16 mouse cellular contexts compared by ENCODE assay signal in genomic region chr16:8663606-8664539, GRCm38 (mm10). TPM values are rescaled to one million over a fixed set of nuclear protein-coding genes. Genes with fewer than 3 reads are reported as not detected.
DNase-seq lines count a peak whose midpoint lies in the region; ATAC-seq and TF ChIP-seq lines count a peak whose summit lies in the region.
"Had no signal": no experiment of that assay in that cellular context is flagged by ENCODE, and none has a peak within 500 bp of the region (broad histone marks: within the 10 kb centered on the region; RNA-seq: fewer than 3 reads in every experiment).

No protein-coding gene starts in this region.

- H3K4me2 ChIP-seq in forebrain, postnatal 0 days (ENCODE audit: low read depth): no peak overlapping the region
- H3K4me2 ChIP-seq in forebrain, embryonic 14.5 days (ENCODE audit: low read length): no peak overlapping the region
- H3K4me2 ChIP-seq in midbrain, postnatal 0 days (ENCODE audit: low read depth, low read length, poor library complexity, severe bottlenecking): no peak overlapping the region
- H3K4me2 ChIP-seq in midbrain, embryonic 15.5 days: no peak overlapping the region
- H3K4me2 ChIP-seq: liver, embryonic 11.5 days had no signal

- no peak overlapping the region for H3K27ac ChIP-seq in forebrain, postnatal 0 days (ENCODE audit: low read depth, low read length)
- no peak overlapping the region for H3K27ac ChIP-seq in forebrain, embryonic 14.5 days (ENCODE audit: low read depth, low read length)
- peak overlapping the region; percentile 62 for H3K27ac ChIP-seq in kidney, adult 2 months (ENCODE audit: insufficient read depth, low read depth, low read length)
- H3K27ac ChIP-seq in midbrain, postnatal 0 days (ENCODE audit: low read depth, low read length): peak overlapping the region; percentile 8
- no peak overlapping the region for H3K27ac ChIP-seq in midbrain, embryonic 15.5 days

- H3K4me3 ChIP-seq in forebrain, postnatal 0 days (ENCODE audit: low read depth, low read length): no peak overlapping the region
- H3K4me3 ChIP-seq in forebrain, embryonic 14.5 days (ENCODE audit: low read depth, low read length): no peak overlapping the region
- no peak overlapping the region for H3K4me3 ChIP-seq in kidney, adult 2 months (ENCODE audit: insufficient read depth, low read depth, low read length)
- no peak overlapping the region for H3K4me3 ChIP-seq in midbrain, postnatal 0 days (ENCODE audit: low read depth, low read length)
- no peak overlapping the region for H3K4me3 ChIP-seq in midbrain, embryonic 15.5 days

- no peak for DNase-seq in forebrain, postnatal 0 days
- no peak for DNase-seq in forebrain, embryonic 14.5 days (ENCODE audit: low spot score)
- peak; percentile 73 for DNase-seq in kidney, adult 2 months
- no peak for DNase-seq in kidney, postnatal 4 days
- DNase-seq in midbrain, postnatal 0 days (ENCODE audit: low spot score): peak; percentile 57
- peak; percentile 42 to 59 for DNase-seq in layer of hippocampus, postnatal 10 days (ENCODE audit: low spot score in 2 of 2)
- no peak for DNase-seq in embryo, embryonic 10.5 days (ENCODE audit: low spot score)
- DNase-seq: cerebellum, postnatal 36 days; spleen, adult 18-20 months; thymus, adult 2 months had no signal

- 79% methylated on average over 24 of the region's 24 CpGs for WGBS in forebrain, postnatal 0 days
- 84% methylated on average over 24 of the region's 24 CpGs for WGBS in forebrain, embryonic 14.5 days
- WGBS in kidney, adult 2 months: 53% methylated on average over 24 of the region's 24 CpGs
- WGBS in midbrain, postnatal 0 days: 78% methylated on average over 24 of the region's 24 CpGs
- 78% methylated on average over 24 of the region's 24 CpGs for WGBS in midbrain, embryonic 15.5 days

- peak; percentile 50; the same call in 1 of the 2 replicates for ATAC-seq in forebrain, postnatal 0 days
- ATAC-seq in forebrain, embryonic 14.5 days: no peak
- no peak; the same call in 1 of the 2 replicates for ATAC-seq in midbrain, postnatal 0 days (ENCODE audit: low FRiP score)
- no peak for ATAC-seq in midbrain, embryonic 15.5 days (replicated peaks)
- ATAC-seq: activated CD4-positive, CD25-positive, alpha-beta regulatory T cell, adult 4 months had no signal

- no peak for TF ChIP-seq POLR2A in kidney, adult 2 months (IDR thresholded peaks at IDR 0.05; ENCODE audit: low read depth, low read length)

- no peak overlapping the region for H3K9ac ChIP-seq in forebrain, postnatal 0 days
- no peak overlapping the region for H3K9ac ChIP-seq in forebrain, embryonic 14.5 days (ENCODE audit: low read length)
- H3K9ac ChIP-seq in midbrain, postnatal 0 days (replicated peaks; ENCODE audit: low read length, poor library complexity, severe bottlenecking): no peak overlapping the region
- no peak overlapping the region for H3K9ac ChIP-seq in midbrain, embryonic 15.5 days

- H3K9me3 ChIP-seq in forebrain, postnatal 0 days (ENCODE audit: low read length): no peaks in the 10 kb centered on the region
- no peaks in the 10 kb centered on the region for H3K9me3 ChIP-seq in forebrain, embryonic 14.5 days (replicated peaks; ENCODE audit: control insufficient read depth, low read length)
- no peaks in the 10 kb centered on the region for H3K9me3 ChIP-seq in midbrain, postnatal 0 days (ENCODE audit: low read length)
- no peaks in the 10 kb centered on the region for H3K9me3 ChIP-seq in midbrain, embryonic 15.5 days

- no peak for TF ChIP-seq CTCF in forebrain, postnatal 0 days (IDR thresholded peaks at IDR 0.05; ENCODE audit: low read depth)
- no peak for TF ChIP-seq CTCF in kidney, adult 2 months (conservative IDR thresholded peaks at IDR 0.05; ENCODE audit: insufficient read depth, insufficient read length, low read depth, low read length)
- TF ChIP-seq CTCF in midbrain, postnatal 0 days (IDR thresholded peaks at IDR 0.05): no peak

- peaks cover 46% of the 10 kb centered on the region for H3K36me3 ChIP-seq in forebrain, postnatal 0 days (ENCODE audit: insufficient read depth)
- H3K36me3 ChIP-seq in forebrain, embryonic 14.5 days (ENCODE audit: control insufficient read depth, insufficient read depth, low read length): peaks cover 46% of the 10 kb centered on the region
- H3K36me3 ChIP-seq in kidney, adult 2 months (ENCODE audit: control insufficient read depth, insufficient read depth, low read length): no peaks in the 10 kb centered on the region
- peaks cover 38% of the 10 kb centered on the region for H3K36me3 ChIP-seq in midbrain, postnatal 0 days (ENCODE audit: insufficient read depth, low read length)
- peaks cover 16% of the 10 kb centered on the region for H3K36me3 ChIP-seq in midbrain, embryonic 15.5 days (replicated peaks)

- H3K27me3 ChIP-seq in forebrain, postnatal 0 days (ENCODE audit: insufficient read depth, low read length): no peaks in the 10 kb centered on the region
- H3K27me3 ChIP-seq in forebrain, embryonic 14.5 days (replicated peaks; ENCODE audit: control insufficient read depth, insufficient read depth, low read length): no peaks in the 10 kb centered on the region
- H3K27me3 ChIP-seq in kidney, adult 2 months (replicated peaks; ENCODE audit: control insufficient read depth, insufficient read depth, low read length): no peaks in the 10 kb centered on the region
- H3K27me3 ChIP-seq in midbrain, postnatal 0 days (ENCODE audit: insufficient read depth, low read length): no peaks in the 10 kb centered on the region
- H3K27me3 ChIP-seq in midbrain, embryonic 15.5 days (replicated peaks): no peaks in the 10 kb centered on the region

- H3K4me1 ChIP-seq in forebrain, postnatal 0 days (ENCODE audit: insufficient read depth): 0 out of 2 replicates have a peak, but pooled peaks cover 6% of the 10 kb centered on the region
- H3K4me1 ChIP-seq in forebrain, embryonic 14.5 days (ENCODE audit: control insufficient read depth, insufficient read depth, low read length): peaks cover 5% of the 10 kb centered on the region; the same call in 1 of the 2 replicates
- peaks cover 14% of the 10 kb centered on the region for H3K4me1 ChIP-seq in kidney, adult 2 months (ENCODE audit: control insufficient read depth, insufficient read depth, low read length)
- H3K4me1 ChIP-seq in midbrain, postnatal 0 days (ENCODE audit: insufficient read depth, low read length): peaks cover 3% of the 10 kb centered on the region; the same call in 1 of the 2 replicates
- H3K4me1 ChIP-seq in midbrain, embryonic 15.5 days: peaks cover 33% of the 10 kb centered on the region

RNA-seq across cellular contexts. Expression of gene Carhsp1, which starts 8.1 kb away (rescaled TPM):
- 144 and 155 TPM in 2 replicates for total RNA-seq in forebrain, postnatal 0 days (2014; rRNA removed)
- 135 and 142 TPM in 2 replicates for polyA plus RNA-seq in forebrain, postnatal 0 days (2015; fragmentation: Nextera tagmentation; extraction: Ambion mirVana)
- 84.0 and 95.0 TPM in 2 replicates for polyA plus RNA-seq in forebrain, embryonic 14.5 days (2014; fragmentation: Nextera tagmentation; extraction: Ambion mirVana)
- polyA plus RNA-seq in kidney, adult 2 months (2012; rRNA removed): 55.0 and 56.1 TPM in 2 replicates
- total RNA-seq in midbrain, postnatal 0 days (2014; rRNA removed): 117 and 124 TPM in 2 replicates
- 98.5 and 100 TPM in 2 replicates for polyA plus RNA-seq in midbrain, postnatal 0 days (2015; fragmentation: Nextera tagmentation; extraction: Ambion mirVana)
- polyA plus RNA-seq in midbrain, embryonic 15.5 days (2015; fragmentation: Nextera tagmentation; extraction: Ambion mirVana): 187 and 207 TPM in 2 replicates
- 10 to 100 TPM; 21.8 to 22.1 TPM for total RNA-seq in layer of hippocampus, postnatal 10 days (2021)

RNA-seq across cellular contexts. Expression of gene Gm5767, which starts 16.7 kb away (rescaled TPM):
- total RNA-seq in forebrain, postnatal 0 days (2014; rRNA removed): not detected in 2 replicates
- not detected in 2 replicates for polyA plus RNA-seq in forebrain, postnatal 0 days (2015; fragmentation: Nextera tagmentation; extraction: Ambion mirVana)
- not detected in 2 replicates for polyA plus RNA-seq in forebrain, embryonic 14.5 days (2014; fragmentation: Nextera tagmentation; extraction: Ambion mirVana)
- polyA plus RNA-seq in kidney, adult 2 months (2012; rRNA removed): 0.56 and 0.64 TPM in 2 replicates
- not detected in 2 replicates for total RNA-seq in midbrain, postnatal 0 days (2014; rRNA removed)
- not detected in 2 replicates for polyA plus RNA-seq in midbrain, postnatal 0 days (2015; fragmentation: Nextera tagmentation; extraction: Ambion mirVana)
- polyA plus RNA-seq in midbrain, embryonic 15.5 days (2015; fragmentation: Nextera tagmentation; extraction: Ambion mirVana): 0.31 and 0.40 TPM in 2 replicates
- total RNA-seq in layer of hippocampus, postnatal 10 days (2021): not detected
- total RNA-seq: ES-E14; megakaryocyte-erythroid progenitor cell, adult 5-6 weeks had no signal
- polyA plus RNA-seq: activated CD4-positive, CD25-positive, alpha-beta regulatory T cell, adult 4 months; frontal cortex, adult 2 months; liver, embryonic 11.5 days had no signal

RNA-seq across cellular contexts. Expression of gene Tmem186, which starts 26.4 kb away (rescaled TPM):
- 19.3 and 22.9 TPM in 2 replicates for total RNA-seq in forebrain, postnatal 0 days (2014; rRNA removed)
- polyA plus RNA-seq in forebrain, postnatal 0 days (2015; fragmentation: Nextera tagmentation; extraction: Ambion mirVana): 11.7 and 16.3 TPM in 2 replicates
- 14.8 TPM in 2 replicates for polyA plus RNA-seq in forebrain, embryonic 14.5 days (2014; fragmentation: Nextera tagmentation; extraction: Ambion mirVana)
- polyA plus RNA-seq in kidney, adult 2 months (2012; rRNA removed): 13.4 and 13.8 TPM in 2 replicates
- total RNA-seq in midbrain, postnatal 0 days (2014; rRNA removed): 18.6 and 22.1 TPM in 2 replicates
- 16.1 and 17.6 TPM in 2 replicates for polyA plus RNA-seq in midbrain, postnatal 0 days (2015; fragmentation: Nextera tagmentation; extraction: Ambion mirVana)
- 25.3 and 25.7 TPM in 2 replicates for polyA plus RNA-seq in midbrain, embryonic 15.5 days (2015; fragmentation: Nextera tagmentation; extraction: Ambion mirVana)
- total RNA-seq in layer of hippocampus, postnatal 10 days (2021): 10 to 100 TPM; 10.9 to 11.1 TPM

RNA-seq across cellular contexts. Expression of gene Pmm2, which starts 26.4 kb away (rescaled TPM):
- total RNA-seq in forebrain, postnatal 0 days (2014; rRNA removed): 32.0 and 36.5 TPM in 2 replicates
- 24.6 and 27.3 TPM in 2 replicates for polyA plus RNA-seq in forebrain, postnatal 0 days (2015; fragmentation: Nextera tagmentation; extraction: Ambion mirVana)
- polyA plus RNA-seq in forebrain, embryonic 14.5 days (2014; fragmentation: Nextera tagmentation; extraction: Ambion mirVana): 34.7 and 36.3 TPM in 2 replicates
- 64.2 and 66.6 TPM in 2 replicates for polyA plus RNA-seq in kidney, adult 2 months (2012; rRNA removed)
- 27.8 and 39.6 TPM in 2 replicates for total RNA-seq in midbrain, postnatal 0 days (2014; rRNA removed)
- 24.6 and 24.8 TPM in 2 replicates for polyA plus RNA-seq in midbrain, postnatal 0 days (2015; fragmentation: Nextera tagmentation; extraction: Ambion mirVana)
- polyA plus RNA-seq in midbrain, embryonic 15.5 days (2015; fragmentation: Nextera tagmentation; extraction: Ambion mirVana): 45.8 and 49.9 TPM in 2 replicates
- 10 to 100 TPM; 32.3 to 32.5 TPM for total RNA-seq in layer of hippocampus, postnatal 10 days (2021)

Comparison
In these comparisons a context has a peak if more than half of its experiments do, and no peak if none do; other contexts are left out.
1. DNase-seq: peak in kidney, adult 2 months (single experiment), midbrain, postnatal 0 days (single experiment) and layer of hippocampus, postnatal 10 days (2 of 2); none in forebrain, postnatal 0 days (single experiment), forebrain, embryonic 14.5 days (single experiment), kidney, postnatal 4 days (0 of 2) and embryo, embryonic 10.5 days (single experiment).
2. H3K27ac ChIP-seq: peak in kidney, adult 2 months (single experiment) and midbrain, postnatal 0 days (single experiment); none in forebrain, postnatal 0 days (single experiment), forebrain, embryonic 14.5 days (single experiment) and midbrain, embryonic 15.5 days (single experiment).